Mouse (Mus musculus) liver, embryonic 14.5 days (tissue): ENCODE measurements around the gene Usp20. TPM values are rescaled to one million over a fixed set of nuclear protein-coding genes. Genes with fewer than 3 reads are reported as not detected.

Experiments
- ATAC-seq: fragments of 200-750 bp; cut with Nextera tagmentation; 2 replicates; pipeline ENCODE4 v1.8.0; 2017; ENCODE audit warnings: moderate number of reproducible peaks, mild to moderate bottlenecking, moderate library complexity; ENCODE audit not compliant: insufficient read depth
- DNase-seq, 3 experiments: peaks; one replicate each; pipeline ENCODE4 v3.0.0-alpha.2; 2012 to 2013; ENCODE audit warnings: low read depth in 3 of 3, low spot score in 3 of 3
- H3K27ac ChIP-seq: fragments of 300-500 bp; sonication (generic); 2 replicates; pipeline ENCODE4 v1.5.1; 2014; ENCODE audit warnings: moderate library complexity, mild to moderate bottlenecking, control low read depth, inconsistent platforms
- H3K27me3 ChIP-seq: fragments of 300-500 bp; sonication (generic); 2 replicates; pipeline ENCODE4 v1.6.1; 2014; ENCODE audit warnings: mild to moderate bottlenecking, low read length, moderate library complexity; ENCODE audit not compliant: control insufficient read depth, insufficient read depth
- H3K36me3 ChIP-seq: fragments of 300-500 bp; sonication (generic); replicated peaks from 2 replicates; pipeline ENCODE4 v1.6.1; 2014; ENCODE audit warnings: low read depth; ENCODE audit not compliant: control insufficient read depth, insufficient read depth
- H3K4me1 ChIP-seq, 2 experiments: fragments of 200-500 bp in 1 of 2; fragments of 300-500 bp in 1 of 2; sonication (generic) in 1 of 2; replicated peaks; 2 replicates each; pipeline ENCODE4 v1.6.1; 2012 to 2014; ENCODE audit warnings: antibody characterized with exemption in 1 of 2, inconsistent platforms in 1 of 2, low read length in 1 of 2; ENCODE audit not compliant: control insufficient read depth in 2 of 2, insufficient read depth in 2 of 2
- H3K4me2 ChIP-seq: fragments of 300-500 bp; sonication (generic); 2 replicates; pipeline ENCODE4 v1.6.1; 2014; ENCODE audit warnings: low read depth, mild to moderate bottlenecking, control low read depth, moderate library complexity
- H3K4me3 ChIP-seq, 2 experiments: fragments of 200-500 bp in 1 of 2; fragments of 300-500 bp in 1 of 2; sonication (generic) in 1 of 2; 2 replicates each; pipeline ENCODE4 v1.5.1; 2012 to 2014; ENCODE audit warnings: low read depth in 2 of 2, low read length in 2 of 2, mild to moderate bottlenecking in 2 of 2, control low read depth in 1 of 2, inconsistent platforms in 1 of 2, moderate library complexity in 1 of 2; ENCODE audit not compliant: insufficient read depth in 1 of 2
- H3K9ac ChIP-seq: fragments of 300-500 bp; sonication (generic); replicated peaks from 2 replicates; pipeline ENCODE4 v1.6.1; 2014; ENCODE audit warnings: mild to moderate bottlenecking, control low read depth, moderate library complexity
- H3K9me3 ChIP-seq: fragments of 300-500 bp; sonication (generic); 2 replicates; pipeline ENCODE4 v1.6.1; 2016; ENCODE audit warnings: low read length, mixed read lengths; ENCODE audit not compliant: control insufficient read depth
- CTCF ChIP-seq: IDR thresholded peaks from 2 replicates; pipeline ENCODE4 v1.5.1; 2016; ENCODE audit warnings: antibody characterized with exemption, low read depth, control low read depth
- EP300 ChIP-seq: IDR thresholded peaks from 2 replicates; pipeline ENCODE4 v1.6.1; 2016; ENCODE audit warnings: antibody characterized with exemption, low read depth
- WGBS: fragments of 180-500 bp; shearing (Covaris S2); extraction: QIAGEN DNeasy Blood & Tissue Kit; methylation state at CpG from one replicate; pipeline ENCODE4 v1.1.7; 2014; ENCODE audit not compliant: insufficient replicate concordance; 5-methylcytosine and 5-hydroxymethylcytosine counted together
- polyA plus RNA-seq, 2 experiments: library from polyadenylated mRNA; depleted of rRNA in 1 of 2; stranded (reverse) in 1 of 2; unstranded in 1 of 2; fragments of >200 nt; fragmentation: Nextera tagmentation in 1 of 2; extraction: Ambion mirVana in 1 of 2; gene quantifications; 2 replicates each; pipeline versions ENCODE4 v1.2.1 to v1.2.3; 2012 to 2014

The Usp20 gene
- polyA plus RNA-seq, 2 experiments: 2.7 to 3.2 TPM

- Histone ChIP-seq H3K9ac (no peak overlapping the region), H3K27ac (no peak overlapping the region), H3K9me3 (no peaks in the 10 kb centered on the region), H3K27me3 (no peaks in the 10 kb centered on the region), H3K4me3 (no peak overlapping the region), H3K4me1 (peaks cover 0 to 2% of the 10 kb centered on the region in 2 experiments; a peak in 1 of 4 replicates), H3K4me2 (no peak overlapping the region), H3K36me3 (no peaks in the 10 kb centered on the region)
- WGBS: 21% methylated on average over 6 of the region's 6 CpGs
- no peak for TF ChIP-seq CTCF
- 0 out of 2 replicates have a peak, but pooled peaks have one; percentile 24 for TF ChIP-seq EP300
- ATAC-seq (no peak), DNase-seq (no peak)
Observed at GRCm38 (mm10) chr2:31048037-31048436, 66.0 kb downstream of the Usp20 start.

- Histone ChIP-seq H3K4me2 (no peak overlapping the region), H3K9me3 (no peaks in the 10 kb centered on the region), H3K9ac (no peak overlapping the region), H3K27ac (no peak overlapping the region), H3K4me3 (no peak overlapping the region), H3K36me3 (no peaks in the 10 kb centered on the region), H3K4me1 (peaks cover 0 to 2% of the 10 kb centered on the region in 2 experiments; a peak in 1 of 4 replicates), H3K27me3 (no peaks in the 10 kb centered on the region)
- DNase-seq (no peak), ATAC-seq (no peak)
- TF ChIP-seq CTCF (no peak), EP300 (no peak)
- WGBS: 73% methylated on average over 10 of the region's 10 CpGs
Observed at GRCm38 (mm10) chr2:31052441-31052840, 70.4 kb downstream of the Usp20 start.

- no peaks in the 10 kb centered on the region for H3K9me3 ChIP-seq
- no peaks in the 10 kb centered on the region for H3K27me3 ChIP-seq
- ATAC-seq (no peak), DNase-seq (no peak)
- H3K4me2 ChIP-seq: no peak overlapping the region
- no peak overlapping the region for H3K9ac ChIP-seq
- H3K36me3 ChIP-seq: no peaks in the 10 kb centered on the region
- H3K4me3 ChIP-seq: no peak overlapping the region
- H3K27ac ChIP-seq: no peak overlapping the region
- peaks cover 0 to 2% of the 10 kb centered on the region in 2 experiments; a peak in 1 of 4 replicates for H3K4me1 ChIP-seq
- WGBS: 74% methylated on average over 13 of the region's 13 CpGs
- TF ChIP-seq EP300: no peak
- no peak for TF ChIP-seq CTCF
Observed at GRCm38 (mm10) chr2:31053426-31053825, 71.3 kb downstream of the Usp20 start.

GRCm38 (mm10) chr2:31053851-31054340 is 71.8 kb downstream of the Usp20 start:
- Histone ChIP-seq H3K27ac (no peak overlapping the region), H3K9me3 (no peaks in the 10 kb centered on the region), H3K4me2 (no peak overlapping the region), H3K4me1 (peaks cover 0 to 2% of the 10 kb centered on the region in 2 experiments; a peak in 1 of 4 replicates), H3K9ac (no peak overlapping the region), H3K27me3 (no peaks in the 10 kb centered on the region), H3K36me3 (no peaks in the 10 kb centered on the region), H3K4me3 (no peak overlapping the region)
- ATAC-seq (no peak), DNase-seq (no peak)
- 81% methylated on average over 11 of the region's 11 CpGs for WGBS
- TF ChIP-seq EP300: no peak

GRCm38 (mm10) chr2:31056070-31056469 is 74.0 kb downstream of the Usp20 start:
- DNase-seq (no peak), ATAC-seq (no peak)
- TF ChIP-seq EP300 (no peak), CTCF (peak; percentile 39)
- Histone ChIP-seq H3K27me3 (no peaks in the 10 kb centered on the region), H3K27ac (no peak overlapping the region), H3K36me3 (no peaks in the 10 kb centered on the region), H3K4me1 (peaks cover 0 to 7% of the 10 kb centered on the region in 2 experiments; a peak in 2 of 4 replicates), H3K9ac (no peak overlapping the region), H3K4me2 (no peak overlapping the region), H3K4me3 (no peak overlapping the region), H3K9me3 (no peaks in the 10 kb centered on the region)
- WGBS: 83% methylated on average over 3 of the region's 3 CpGs
